Mouse (Mus musculus): ENCODE data around the gene Myo1c. TPM values are rescaled to one million over a fixed set of nuclear protein-coding genes. Genes with fewer than 3 reads are reported as not detected.

The Myo1c gene
- polyA plus RNA-seq, 1 experiment from 2014 or later, result 24.2 TPM

Other genes starting within 250 kb of the Myo1c start
- gene Serpinf1, start 227.8 kb upstream of the Myo1c start, polyA plus RNA-seq (2016; fragmentation: Nextera tagmentation; extraction: Ambion mirVana), result 177 and 181 TPM in 2 replicates
- 0.09 and 0.35 TPM in 2 replicates for gene Serpinf2, start 210.9 kb upstream of the Myo1c start, polyA plus RNA-seq (2016; fragmentation: Nextera tagmentation; extraction: Ambion mirVana)
- 6.8 and 7.1 TPM in 2 replicates for gene Wdr81, start 195.8 kb upstream of the Myo1c start, polyA plus RNA-seq (2016; fragmentation: Nextera tagmentation; extraction: Ambion mirVana)
- 15.6 and 17.5 TPM in 2 replicates for gene Tlcd2, start 188.8 kb upstream of the Myo1c start, polyA plus RNA-seq (2016; fragmentation: Nextera tagmentation; extraction: Ambion mirVana)
- gene Prpf8, start 163.7 kb upstream of the Myo1c start, polyA plus RNA-seq (2016; fragmentation: Nextera tagmentation; extraction: Ambion mirVana), result 79.6 and 83.0 TPM in 2 replicates
- 0.26 and 0.67 TPM in 2 replicates for gene Rilp, start 140.4 kb upstream of the Myo1c start, polyA plus RNA-seq (2016; fragmentation: Nextera tagmentation; extraction: Ambion mirVana)
- 5.4 and 6.0 TPM in 2 replicates for gene Scarf1, start 137.0 kb upstream of the Myo1c start, polyA plus RNA-seq (2016; fragmentation: Nextera tagmentation; extraction: Ambion mirVana)
- 3.7 and 4.2 TPM in 2 replicates for gene Slc43a2, start 118.8 kb upstream of the Myo1c start, polyA plus RNA-seq (2016; fragmentation: Nextera tagmentation; extraction: Ambion mirVana)
- gene Pitpna, start 62.4 kb upstream of the Myo1c start, polyA plus RNA-seq (2016; fragmentation: Nextera tagmentation; extraction: Ambion mirVana), result 80.8 and 89.5 TPM in 2 replicates
- gene Inpp5k, start 19.5 kb upstream of the Myo1c start, polyA plus RNA-seq (2016; fragmentation: Nextera tagmentation; extraction: Ambion mirVana), result 18.6 and 20.1 TPM in 2 replicates
- gene Crk, start 28.8 kb downstream of the Myo1c start, polyA plus RNA-seq (2016; fragmentation: Nextera tagmentation; extraction: Ambion mirVana), result 134 and 135 TPM in 2 replicates
- 1,061 and 1,068 TPM in 2 replicates for gene Ywhae, start 82.4 kb downstream of the Myo1c start, polyA plus RNA-seq (2016; fragmentation: Nextera tagmentation; extraction: Ambion mirVana)
- gene Doc2b, start 145.5 kb downstream of the Myo1c start, polyA plus RNA-seq (2016; fragmentation: Nextera tagmentation; extraction: Ambion mirVana), result 0.59 and 0.79 TPM in 2 replicates